Mouse (Mus musculus) layer of hippocampus, adult 6 months (tissue): ENCODE results near the gene Arsg. TPM values are rescaled to one million over a fixed set of nuclear protein-coding genes. Genes with fewer than 3 reads are reported as not detected.

Source experiments
- long read RNA-seq, 2 experiments: library from polyadenylated mRNA; unstranded; transcript quantifications; one replicate each; pipeline ENCODE4 v2.0.0; 2019 to 2020
- microRNA-seq: library from miRNA; unstranded; fragments of <30 nt; microRNA quantifications from one replicate; pipeline ENCODE4 v1.2.0, GENCODE M21; 2020
- polyA plus RNA-seq: library from polyadenylated mRNA; unstranded; fragments of <200 nt; fragmentation: Nextera tagmentation; gene quantifications from 2 replicates; pipeline ENCODE4 v1.2.3, GENCODE M21; 2021

The Arsg gene
- polyA plus RNA-seq, result 15.9 and 32.5 TPM in 2 replicates
- long read RNA-seq, experiment 1, transcript Arsg-203 (12 exons, 3,232 nt), result major isoform, 20 of 30 reads
- long read RNA-seq, experiment 1, partial matches to known transcripts, result 8 of 30 reads
- long read RNA-seq, experiment 1, other reads (novel, unspliced or antisense), result 2 of 30 reads
- long read RNA-seq, experiment 2, transcript Arsg-203 (12 exons, 3,232 nt), result major isoform, 137 of 221 reads
- long read RNA-seq, experiment 2, partial matches to known transcripts, result 23 of 221 reads
- long read RNA-seq, experiment 2, other reads (novel, unspliced or antisense), result 61 of 221 reads

DNA sequence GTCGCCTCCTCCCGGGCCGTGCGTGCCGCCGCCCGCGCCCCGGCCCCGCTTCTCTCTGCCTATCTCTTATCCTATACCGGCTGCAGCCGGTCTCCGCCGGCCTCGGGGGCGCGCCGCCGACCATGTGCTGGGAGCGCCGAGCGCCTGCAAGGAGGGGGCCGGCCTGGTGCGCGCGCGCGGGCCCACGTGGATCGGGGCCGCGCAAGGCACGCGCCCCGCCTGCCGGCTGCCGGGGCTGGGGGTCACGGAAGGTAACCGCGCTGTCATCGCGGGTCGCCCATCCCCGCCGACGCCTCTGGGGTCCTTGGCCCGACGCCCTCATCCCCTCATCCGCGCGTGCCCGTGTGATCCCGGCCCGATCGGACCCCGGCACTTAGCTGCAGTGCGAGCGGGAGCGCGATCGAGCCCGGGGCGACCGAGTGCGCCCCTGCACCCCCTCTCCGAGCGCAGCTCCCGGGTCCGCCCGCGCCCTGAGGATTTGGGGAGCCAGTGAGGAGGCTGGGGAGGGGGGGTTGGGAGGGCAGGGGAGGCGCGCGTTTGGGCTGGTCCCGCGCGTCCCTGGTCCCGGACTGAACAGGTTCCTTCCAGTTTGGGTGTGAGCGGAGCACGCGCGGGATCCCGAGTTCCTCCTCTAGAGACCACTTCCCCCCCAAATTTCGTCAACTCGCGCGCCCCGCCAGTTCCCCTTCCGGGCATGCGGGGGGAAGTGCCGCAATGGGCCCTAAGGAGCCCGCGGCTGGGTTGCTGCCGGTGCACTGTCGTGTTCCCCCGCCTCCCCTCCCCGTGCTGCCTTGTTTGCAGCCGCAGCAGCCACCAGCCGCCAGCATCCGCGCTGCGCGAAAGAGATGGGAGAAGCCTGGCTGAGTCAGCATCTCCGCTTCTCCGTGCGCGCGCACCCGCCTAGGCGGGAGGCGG is at the start of gene Arsg, which contains the start of gene Slc16a6:
Gene Arsg (plus strand): TSS at position 204 of the 915 bp plus-strand sequence.
Gene Slc16a6 (minus strand): TSS at position 428 of the 915 bp plus-strand sequence.

DNA sequence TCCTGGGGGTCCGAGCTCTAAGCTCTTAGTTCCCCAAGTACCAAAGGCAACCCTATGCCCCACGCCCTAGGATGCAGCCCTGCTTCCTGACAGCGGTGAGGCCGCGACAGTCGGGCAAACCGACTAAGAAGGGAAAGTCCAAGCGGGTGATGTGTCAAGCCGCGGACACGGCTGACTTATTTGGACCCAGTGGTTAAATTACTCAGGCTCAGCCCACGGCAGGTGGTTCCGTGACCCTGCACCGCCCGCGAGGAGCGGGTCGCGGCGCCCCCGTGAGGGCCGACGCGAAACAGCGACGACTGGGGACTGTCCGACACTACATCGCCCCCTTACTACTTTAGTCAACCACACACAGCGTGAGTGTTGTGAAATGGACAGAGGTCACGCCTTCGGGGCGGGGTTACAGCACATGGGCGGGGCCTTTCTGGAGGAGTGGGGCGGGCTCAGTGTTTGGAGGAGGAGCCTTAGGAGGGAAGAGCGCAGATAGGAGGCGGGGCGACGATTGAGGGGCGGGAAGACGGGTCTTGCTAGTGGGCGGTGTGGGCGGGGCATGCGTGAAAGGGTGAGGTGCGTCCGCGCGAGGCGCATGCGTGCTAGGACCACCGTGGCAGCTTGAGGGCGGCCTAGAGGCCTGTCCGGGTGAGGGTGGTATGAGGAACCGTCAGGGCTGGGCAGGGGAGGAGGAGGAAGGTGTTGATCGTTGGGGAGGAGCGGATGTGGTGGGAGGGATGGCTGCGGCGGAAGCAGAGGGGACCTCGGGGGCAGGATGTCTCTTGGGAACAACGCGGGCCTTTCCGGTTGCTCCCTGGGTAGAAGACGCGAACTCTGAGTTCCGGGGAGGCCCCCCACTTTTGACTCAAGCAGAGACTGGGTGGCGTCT is 47.5 kb upstream of the Arsg start, which contains the start of gene Amz2:
Gene Amz2 (plus strand): TSS at position 555 of the 880 bp plus-strand sequence.

GRCm38 (mm10) chr11:109611303-109612149 is 138.4 kb downstream of the Arsg start, which contains the start of gene Wipi1:
Gene Wipi1, minus strand, starts transcription at chr11:109611967.

Small RNAs within 50 kb of the gene (microRNA-seq; reads per million reads assigned to microRNA genes)
- gene Gm25540, result not detected

Other genes starting within 250 kb of the Arsg start
- gene Rgs9, start 175.2 kb upstream of the Arsg start, polyA plus RNA-seq, result 4.3 and 5.6 TPM in 2 replicates
- gene Gna13, start 110.5 kb upstream of the Arsg start, polyA plus RNA-seq, result 23.6 and 24.9 TPM in 2 replicates
- gene 9930022D16Rik, start 59.5 kb upstream of the Arsg start, polyA plus RNA-seq, result not detected in 2 replicates
- 27.3 and 29.8 TPM in 2 replicates for gene Amz2, start 47.4 kb upstream of the Arsg start, polyA plus RNA-seq
- gene Slc16a6, start 224 bp downstream of the Arsg start, polyA plus RNA-seq, result 4.4 and 11.7 TPM in 2 replicates
- gene Wipi1, start 138.6 kb downstream of the Arsg start, polyA plus RNA-seq, result 20.8 and 22.9 TPM in 2 replicates
- gene Prkar1a, start 176.0 kb downstream of the Arsg start, polyA plus RNA-seq, result 410 and 413 TPM in 2 replicates
- gene Fam20a, start 248.9 kb downstream of the Arsg start, polyA plus RNA-seq, result 12.7 and 14.2 TPM in 2 replicates